10 mouse cellular contexts compared by ENCODE assay signal in the genomic region with DNA sequence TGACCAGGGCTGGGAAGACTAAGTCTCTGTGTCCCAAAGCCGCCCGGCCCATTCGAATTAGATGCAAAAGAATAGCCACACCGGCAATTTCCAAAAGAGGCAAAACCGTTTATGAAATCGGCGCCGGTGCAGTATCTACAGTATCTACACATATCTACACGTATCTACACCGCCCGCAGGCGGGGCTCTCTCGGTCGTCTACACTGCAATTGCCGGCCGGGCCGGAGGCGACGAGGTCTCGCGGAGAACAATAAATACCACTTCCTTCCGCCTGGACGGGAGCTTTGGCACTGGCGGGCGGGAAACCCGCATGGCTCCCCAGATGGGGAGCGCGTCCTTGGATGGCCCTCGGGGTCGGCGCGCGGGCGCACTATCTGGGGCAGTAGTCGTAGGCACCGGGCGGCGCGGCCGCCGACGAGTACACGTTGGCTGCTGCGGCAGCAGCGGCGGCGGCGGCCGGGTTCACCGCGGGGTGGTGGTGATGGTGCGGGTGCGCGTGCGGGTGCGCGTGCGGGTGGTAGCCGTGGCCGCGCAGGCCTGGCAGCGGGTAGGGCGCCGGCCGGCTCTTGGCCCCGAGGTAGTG. TPM values are rescaled to one million over a fixed set of nuclear protein-coding genes. Genes with fewer than 3 reads are reported as not detected.
DNase-seq lines count a peak whose midpoint lies in the region; ATAC-seq and TF ChIP-seq lines count a peak whose summit lies in the region.
"Had no signal": no experiment of that assay in that cellular context is flagged by ENCODE, and none has a peak within 500 bp of the region (broad histone marks: within the 10 kb centered on the region; RNA-seq: fewer than 3 reads in every experiment).

No protein-coding gene starts in this region.

- peak overlapping the region; percentile 36 for H3K4me3 ChIP-seq in kidney, embryonic 14.5 days (ENCODE audit: low read length)
- H3K4me3 ChIP-seq in hindbrain, embryonic 11.5 days (ENCODE audit: low read depth, low read length) = peak overlapping the region; percentile 25
- H3K4me3 ChIP-seq in liver, postnatal 0 days (ENCODE audit: low read depth, low read length) = peak overlapping the region; percentile 37
- peak overlapping the region; percentile 44 for H3K4me3 ChIP-seq in stomach, embryonic 16.5 days (replicated peaks; ENCODE audit: low read length)

- intact Hi-C loops in left cerebral cortex, postnatal 36 days (cut with DNase I) = no loop called here

- peaks cover 22% of the 10 kb centered on the region for H3K4me1 ChIP-seq in kidney, embryonic 14.5 days (ENCODE audit: control insufficient read depth, insufficient read depth, low read length)
- H3K4me1 ChIP-seq in hindbrain, embryonic 11.5 days (replicated peaks; ENCODE audit: control insufficient read depth, insufficient read depth, low read length) = peaks cover 7% of the 10 kb centered on the region
- peaks cover 19% of the 10 kb centered on the region for H3K4me1 ChIP-seq in liver, postnatal 0 days (ENCODE audit: insufficient read depth)
- H3K4me1 ChIP-seq in stomach, embryonic 16.5 days (ENCODE audit: control insufficient read depth, insufficient read depth, low read length) = peaks cover 17% of the 10 kb centered on the region

- no peak overlapping the region for H3K27ac ChIP-seq in kidney, embryonic 14.5 days (ENCODE audit: low read depth, low read length)
- no peak overlapping the region for H3K27ac ChIP-seq in hindbrain, embryonic 11.5 days (ENCODE audit: low read depth, low read length)
- no peak overlapping the region for H3K27ac ChIP-seq in liver, postnatal 0 days (ENCODE audit: low read depth)
- no peak overlapping the region for H3K27ac ChIP-seq in stomach, embryonic 16.5 days (ENCODE audit: low read length)

- H3K9me3 ChIP-seq in kidney, embryonic 14.5 days (ENCODE audit: control insufficient read depth, low read length) = no peaks in the 10 kb centered on the region
- H3K9me3 ChIP-seq in hindbrain, embryonic 11.5 days (ENCODE audit: control insufficient read depth, low read length) = no peaks in the 10 kb centered on the region
- H3K9me3 ChIP-seq in liver, postnatal 0 days (ENCODE audit: low read length) = no peaks in the 10 kb centered on the region
- H3K9me3 ChIP-seq in stomach, embryonic 16.5 days (replicated peaks; ENCODE audit: control insufficient read depth, low read length) = no peaks in the 10 kb centered on the region

- no peaks in the 10 kb centered on the region for H3K36me3 ChIP-seq in kidney, embryonic 14.5 days (ENCODE audit: control insufficient read depth, insufficient read depth, low read length)
- H3K36me3 ChIP-seq in hindbrain, embryonic 11.5 days (ENCODE audit: control insufficient read depth, insufficient read depth, low read length) = no peaks in the 10 kb centered on the region
- no peaks in the 10 kb centered on the region for H3K36me3 ChIP-seq in liver, postnatal 0 days (replicated peaks; ENCODE audit: insufficient read depth, low read length)
- H3K36me3 ChIP-seq in stomach, embryonic 16.5 days (ENCODE audit: control insufficient read depth, insufficient read depth, low read length) = no peaks in the 10 kb centered on the region

- peak overlapping the region; percentile 52 for H3K4me2 ChIP-seq in kidney, embryonic 14.5 days (replicated peaks; ENCODE audit: low read depth, low read length)
- H3K4me2 ChIP-seq in hindbrain, embryonic 11.5 days (replicated peaks; ENCODE audit: low read depth, low read length) = peak overlapping the region; percentile 49
- peak overlapping the region; percentile 65 for H3K4me2 ChIP-seq in liver, postnatal 0 days (ENCODE audit: low read depth, low read length)
- H3K4me2 ChIP-seq in stomach, embryonic 16.5 days (ENCODE audit: low read depth, low read length) = peak overlapping the region; percentile 64

- no peak for TF ChIP-seq CTCF in liver, postnatal 0 days (IDR thresholded peaks at IDR 0.05; ENCODE audit: low read depth)

- ATAC-seq in kidney, embryonic 14.5 days (ENCODE audit: low FRiP score, low TSS enrichment) = no peak
- no peak for ATAC-seq in hindbrain, embryonic 11.5 days (ENCODE audit: low FRiP score)
- ATAC-seq in liver, postnatal 0 days = no peak
- ATAC-seq in stomach, embryonic 16.5 days (ENCODE audit: insufficient read depth, low FRiP score) = no peak
- ATAC-seq: Patski had no signal

- DNase-seq in kidney, adult 9 months = no peak
- peak; percentile 53 for DNase-seq in embryo, embryonic 10.5 days (ENCODE audit: low spot score)
- DNase-seq in hindbrain, embryonic 11.5 days (ENCODE audit: low spot score) = peak; percentile 68
- DNase-seq in liver, postnatal 0 days = no peak
- no peak for DNase-seq in cerebellum, postnatal 36 days
- no peak for DNase-seq in left cerebral cortex, postnatal 36 days (ENCODE audit: low spot score in 2 of 2)

- 0 out of 2 replicates have a peak overlapping the region, but pooled peaks have one; percentile 28 for H3K9ac ChIP-seq in kidney, embryonic 14.5 days (ENCODE audit: low read depth, low read length)
- no peak overlapping the region for H3K9ac ChIP-seq in hindbrain, embryonic 11.5 days (ENCODE audit: low read depth, low read length)
- H3K9ac ChIP-seq in liver, postnatal 0 days (replicated peaks) = no peak overlapping the region
- 0 out of 2 replicates have a peak overlapping the region, but pooled peaks have one; percentile 5 for H3K9ac ChIP-seq in stomach, embryonic 16.5 days (ENCODE audit: low read length)

- no peak for TF ChIP-seq EP300 in liver, postnatal 0 days (IDR thresholded peaks at IDR 0.05; ENCODE audit: low read depth)

- 1% methylated on average over 51 of the region's 66 CpGs for WGBS in kidney, embryonic 14.5 days
- WGBS in hindbrain, embryonic 11.5 days = 2% methylated on average over 50 of the region's 66 CpGs
- WGBS in liver, postnatal 0 days (ENCODE audit: insufficient replicate concordance) = under 1% methylated on average over 48 of the region's 66 CpGs
- 2% methylated on average over 55 of the region's 66 CpGs for WGBS in stomach, embryonic 16.5 days

- peaks cover 88% of the 10 kb centered on the region for H3K27me3 ChIP-seq in kidney, embryonic 14.5 days (ENCODE audit: control insufficient read depth, insufficient read depth, low read length)
- H3K27me3 ChIP-seq in hindbrain, embryonic 11.5 days (ENCODE audit: control insufficient read depth, insufficient read depth, low read length) = peaks cover 82% of the 10 kb centered on the region
- H3K27me3 ChIP-seq in liver, postnatal 0 days (ENCODE audit: insufficient read depth, low read length) = peaks cover 85% of the 10 kb centered on the region
- H3K27me3 ChIP-seq in stomach, embryonic 16.5 days (ENCODE audit: control insufficient read depth, insufficient read depth, low read length) = peaks cover 81% of the 10 kb centered on the region

RNA-seq across cellular contexts. Expression of a gene that starts 8.8 kb away (rescaled TPM):
- polyA plus RNA-seq in kidney, embryonic 14.5 days (2014; fragmentation: Nextera tagmentation; extraction: Ambion mirVana) = 0.61 and 0.63 TPM in 2 replicates
- polyA plus RNA-seq in hindbrain, embryonic 11.5 days (2014; fragmentation: Nextera tagmentation; extraction: Ambion mirVana) = 6.4 and 7.4 TPM in 2 replicates
- 0.40 TPM in 1 of 2 replicates, not detected in the other for polyA plus RNA-seq in liver, postnatal 0 days (2015; fragmentation: Nextera tagmentation; extraction: Ambion mirVana)
- 0.20 and 0.84 TPM in 2 replicates for polyA plus RNA-seq in stomach, embryonic 16.5 days (2015; fragmentation: Nextera tagmentation; extraction: Ambion mirVana)
- 1 to 10 TPM in 1 of 2 experiments, under 1 TPM in 1; 0.94 to 1.4 TPM for total RNA-seq in left cerebral cortex, postnatal 36 days (2021)
- total RNA-seq: hematopoietic stem cell, adult 5-6 weeks had no signal

RNA-seq across cellular contexts. Expression of a gene that starts 40.5 kb away (rescaled TPM):
- 1.1 and 1.6 TPM in 2 replicates for polyA plus RNA-seq in kidney, embryonic 14.5 days (2014; fragmentation: Nextera tagmentation; extraction: Ambion mirVana)
- polyA plus RNA-seq in hindbrain, embryonic 11.5 days (2014; fragmentation: Nextera tagmentation; extraction: Ambion mirVana) = 8.9 and 9.5 TPM in 2 replicates
- 55.8 and 56.5 TPM in 2 replicates for polyA plus RNA-seq in liver, postnatal 0 days (2015; fragmentation: Nextera tagmentation; extraction: Ambion mirVana)
- polyA plus RNA-seq in stomach, embryonic 16.5 days (2015; fragmentation: Nextera tagmentation; extraction: Ambion mirVana) = 0.68 and 0.74 TPM in 2 replicates
- 1 to 10 TPM; 1.1 to 1.6 TPM for total RNA-seq in left cerebral cortex, postnatal 36 days (2021)

RNA-seq across cellular contexts. Expression of a gene that starts 44.5 kb away (rescaled TPM):
- polyA plus RNA-seq in kidney, embryonic 14.5 days (2014; fragmentation: Nextera tagmentation; extraction: Ambion mirVana) = 1.2 and 1.7 TPM in 2 replicates
- polyA plus RNA-seq in hindbrain, embryonic 11.5 days (2014; fragmentation: Nextera tagmentation; extraction: Ambion mirVana) = 3.9 and 6.0 TPM in 2 replicates
- polyA plus RNA-seq in liver, postnatal 0 days (2015; fragmentation: Nextera tagmentation; extraction: Ambion mirVana) = 0.32 TPM in 1 of 2 replicates, not detected in the other
- 3.1 and 4.2 TPM in 2 replicates for polyA plus RNA-seq in stomach, embryonic 16.5 days (2015; fragmentation: Nextera tagmentation; extraction: Ambion mirVana)
- 100 to 1,000 TPM; 255 to 281 TPM for total RNA-seq in left cerebral cortex, postnatal 36 days (2021)
- total RNA-seq: hematopoietic stem cell, adult 5-6 weeks had no signal

RNA-seq across cellular contexts. Expression of a gene that starts 48.0 kb away (rescaled TPM):
- 12.2 and 14.2 TPM in 2 replicates for polyA plus RNA-seq in kidney, embryonic 14.5 days (2014; fragmentation: Nextera tagmentation; extraction: Ambion mirVana)
- polyA plus RNA-seq in hindbrain, embryonic 11.5 days (2014; fragmentation: Nextera tagmentation; extraction: Ambion mirVana) = 63.4 and 64.4 TPM in 2 replicates
- 3.0 and 3.2 TPM in 2 replicates for polyA plus RNA-seq in liver, postnatal 0 days (2015; fragmentation: Nextera tagmentation; extraction: Ambion mirVana)
- 26.8 and 37.7 TPM in 2 replicates for polyA plus RNA-seq in stomach, embryonic 16.5 days (2015; fragmentation: Nextera tagmentation; extraction: Ambion mirVana)
- 100 to 1,000 TPM; 834 to 992 TPM for total RNA-seq in left cerebral cortex, postnatal 36 days (2021)

Comparison
In these comparisons a context has a peak if more than half of its experiments do, and no peak if none do; other contexts are left out.
1. H3K9ac ChIP-seq: peak in kidney, embryonic 14.5 days (single experiment) and stomach, embryonic 16.5 days (single experiment); none in hindbrain, embryonic 11.5 days (single experiment) and liver, postnatal 0 days (single experiment).
2. DNase-seq: peak in embryo, embryonic 10.5 days (single experiment) and hindbrain, embryonic 11.5 days (single experiment); none in kidney, adult 9 months (single experiment), liver, postnatal 0 days (single experiment), cerebellum, postnatal 36 days (0 of 2) and left cerebral cortex, postnatal 36 days (0 of 2).
3. Peak in every context shown above with its lines, with median percentiles within 50 percentile points of each other: H3K4me2 ChIP-seq and H3K4me3 ChIP-seq.